Mouse (Mus musculus) splenic B cell, adult 2 months (primary cell): ENCODE data around the gene Krt16.

Experiments used
- DNase-seq: peaks from one replicate; pipeline ENCODE4 v3.0.0-alpha.2; 2011; ENCODE audit warnings: low read depth, low spot score
- H3K27me3 ChIP-seq: 2 replicates; pipeline ENCODE4 v1.6.1; 2012; ENCODE audit warnings: mild to moderate bottlenecking, low read length, moderate library complexity, mixed read lengths; ENCODE audit not compliant: control insufficient read depth, poor library complexity, insufficient read depth, severe bottlenecking
- H3K36me3 ChIP-seq: 2 replicates; pipeline ENCODE4 v1.6.1; 2012; ENCODE audit warnings: mild to moderate bottlenecking, low read length, moderate library complexity, mixed read lengths; ENCODE audit not compliant: control insufficient read depth, poor library complexity, insufficient read depth, severe bottlenecking

Krt16 gene

DNA sequence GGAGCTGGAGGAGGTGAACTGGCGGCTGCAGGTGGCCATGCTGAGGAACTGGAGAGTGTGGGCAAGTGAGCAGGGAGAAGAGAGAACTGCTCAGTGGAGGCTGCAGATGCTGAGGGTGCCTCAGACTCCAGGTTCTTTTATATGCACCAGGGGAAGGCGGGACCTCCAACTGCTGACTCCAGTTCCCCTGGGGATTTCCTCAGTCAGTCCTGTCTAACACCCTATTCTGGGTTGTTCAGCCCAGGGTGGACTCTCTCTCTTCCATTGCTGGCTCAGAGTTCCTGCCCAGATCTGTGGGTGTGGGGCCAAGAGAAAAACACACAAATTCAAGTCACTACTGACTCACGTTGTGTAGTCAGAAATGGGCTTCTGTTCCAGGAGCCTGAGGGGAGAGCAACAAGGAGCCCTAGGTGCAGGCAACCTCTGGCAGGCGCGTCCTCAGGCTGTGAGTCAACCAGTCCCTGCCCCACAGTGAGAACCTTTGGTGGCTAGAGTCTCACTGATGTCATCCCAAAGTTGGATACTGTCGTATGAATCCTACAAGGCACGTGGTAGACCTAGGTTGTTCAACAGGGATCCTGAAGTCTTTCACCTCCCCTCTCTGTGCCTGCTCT lies at the start of gene Krt16:
TSS of gene Krt16 (minus strand) at position 51 of the 614 bp plus-strand sequence.
- DNase-seq: no peak
- Histone ChIP-seq H3K27me3 (no peaks in the 10 kb centered on the region), H3K36me3 (no peaks in the 10 kb centered on the region)

DNA sequence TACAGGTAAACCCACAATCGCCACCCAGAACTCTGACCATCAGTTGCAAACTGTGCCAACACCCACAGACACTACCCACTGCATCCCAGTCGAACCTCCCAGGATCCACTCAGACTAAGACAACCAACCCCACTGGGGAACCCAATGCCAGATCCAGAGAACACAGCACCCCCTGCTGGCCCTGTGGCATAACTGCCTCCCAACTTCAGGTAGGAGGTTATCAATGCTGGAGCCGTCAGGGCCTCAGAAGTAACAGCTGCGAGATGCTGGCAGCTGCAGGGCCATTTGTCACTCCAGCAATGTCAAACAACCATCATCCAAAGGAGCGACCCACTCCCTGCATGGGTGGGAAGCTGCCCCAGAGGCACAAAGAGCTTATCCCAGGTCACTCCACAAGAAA lies 49.1 kb upstream of the Krt16 start:
- DNase-seq: peak; percentile 60
- no peaks in the 10 kb centered on the region for H3K36me3 ChIP-seq
- no peaks in the 10 kb centered on the region for H3K27me3 ChIP-seq

DNA sequence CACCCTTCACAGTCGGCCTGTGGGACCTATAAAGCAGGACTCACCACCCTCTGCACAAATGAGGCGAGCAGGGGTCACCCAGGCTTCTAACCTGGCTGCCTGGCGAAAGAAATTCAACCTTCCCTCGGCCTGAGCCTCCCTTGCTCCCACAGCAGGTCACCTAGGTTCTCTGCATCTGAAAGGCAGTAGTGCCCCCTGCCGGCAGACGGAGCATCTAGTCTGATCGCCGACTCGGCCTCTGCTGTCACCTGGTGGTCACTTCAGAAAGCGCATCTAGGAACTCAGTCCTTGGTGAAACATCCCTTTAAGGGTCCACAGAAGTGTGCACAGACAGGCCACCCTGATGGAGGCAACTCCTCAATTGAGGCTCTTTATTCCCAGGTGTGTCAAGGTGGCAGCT lies 46.6 kb upstream of the Krt16 start:
- Histone ChIP-seq H3K27me3 (no peaks in the 10 kb centered on the region), H3K36me3 (no peaks in the 10 kb centered on the region)
- DNase-seq: peak; percentile 90

DNA sequence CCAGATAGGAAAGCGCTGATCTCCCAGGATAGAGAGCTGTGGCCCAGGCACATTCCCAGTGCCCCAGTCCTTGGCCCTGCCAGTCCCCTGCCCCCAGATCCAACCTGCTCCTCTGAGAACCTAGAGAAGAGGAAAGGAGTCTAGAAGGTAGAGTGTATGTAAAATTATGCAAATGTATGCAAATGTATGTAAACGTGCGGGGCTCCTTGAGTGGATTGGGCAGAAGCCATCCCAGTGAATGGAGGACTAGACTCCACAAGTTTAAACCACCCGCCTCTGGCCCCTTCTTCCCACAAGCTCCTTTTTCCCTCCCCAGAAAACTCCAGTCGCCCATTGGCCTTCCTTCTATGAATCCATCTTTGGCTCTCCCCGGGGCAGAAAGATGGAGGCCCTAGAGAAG lies 44.2 kb upstream of the Krt16 start:
- Histone ChIP-seq H3K36me3 (no peaks in the 10 kb centered on the region), H3K27me3 (no peaks in the 10 kb centered on the region)
- DNase-seq: no peak

DNA sequence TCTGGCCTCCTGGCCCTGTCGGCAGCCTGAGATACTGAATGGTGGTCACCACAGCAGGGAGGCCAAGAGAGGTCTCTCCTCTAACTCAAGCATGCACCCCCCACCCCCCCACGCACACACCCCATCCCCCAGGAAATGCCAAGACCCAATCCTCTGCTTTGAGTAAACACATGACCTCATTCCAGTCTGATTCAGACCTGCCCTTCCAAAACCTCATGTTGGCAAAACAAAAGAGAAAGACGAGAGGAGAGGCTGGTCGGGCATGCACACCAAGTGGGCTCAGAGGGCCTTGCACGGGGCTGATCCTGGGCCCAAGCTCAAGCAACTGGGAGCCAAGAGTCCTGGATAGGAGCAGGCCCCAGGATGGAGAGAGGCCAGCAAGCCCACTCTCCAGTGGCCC lies 41.5 kb upstream of the Krt16 start:
- no peaks in the 10 kb centered on the region for H3K27me3 ChIP-seq
- H3K36me3 ChIP-seq: no peaks in the 10 kb centered on the region
- DNase-seq: no peak

DNA sequence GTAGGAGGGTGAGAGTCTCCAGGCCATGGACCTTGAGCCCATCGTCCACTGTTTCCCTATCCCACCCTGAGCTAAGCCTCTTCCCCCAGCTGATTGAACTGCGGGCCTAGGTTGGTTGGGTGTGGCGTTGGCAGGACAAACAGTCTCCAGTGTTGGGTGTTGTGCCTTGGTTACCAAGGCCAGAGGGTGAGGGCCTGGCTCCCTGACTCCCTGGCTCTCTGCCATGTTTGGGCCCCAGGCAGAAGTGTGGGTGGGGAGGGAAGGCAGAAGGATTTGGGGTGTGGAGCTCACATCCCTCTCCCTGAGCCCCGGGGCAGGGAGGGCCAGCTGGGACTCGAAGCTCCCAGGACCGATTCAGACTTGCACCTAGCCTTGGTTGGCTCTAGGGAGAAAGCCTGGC lies 40.2 kb upstream of the Krt16 start:
- no peak for DNase-seq
- Histone ChIP-seq H3K27me3 (no peaks in the 10 kb centered on the region), H3K36me3 (no peaks in the 10 kb centered on the region)

DNA sequence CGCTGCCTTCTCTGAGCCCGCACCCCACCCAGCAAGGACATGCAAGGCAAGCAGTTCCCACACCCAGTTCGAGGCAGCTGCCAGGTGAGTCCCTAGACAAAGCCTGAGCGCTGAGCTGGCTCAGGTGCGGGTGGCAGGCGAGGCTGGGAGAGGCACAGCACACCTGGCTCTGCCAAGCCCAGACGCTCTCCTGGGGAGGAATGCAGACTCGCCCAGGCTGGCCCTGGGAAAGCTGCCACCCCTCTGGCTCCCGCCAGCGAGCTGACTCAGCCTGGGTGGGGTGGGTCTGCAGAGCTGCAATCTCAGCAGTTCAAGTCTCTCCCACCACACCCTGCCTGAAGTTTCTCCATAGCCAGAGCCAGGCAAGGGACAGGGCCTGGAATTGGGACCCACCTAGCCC lies 38.3 kb upstream of the Krt16 start:
- Histone ChIP-seq H3K36me3 (no peaks in the 10 kb centered on the region), H3K27me3 (no peaks in the 10 kb centered on the region)
- no peak for DNase-seq

DNA sequence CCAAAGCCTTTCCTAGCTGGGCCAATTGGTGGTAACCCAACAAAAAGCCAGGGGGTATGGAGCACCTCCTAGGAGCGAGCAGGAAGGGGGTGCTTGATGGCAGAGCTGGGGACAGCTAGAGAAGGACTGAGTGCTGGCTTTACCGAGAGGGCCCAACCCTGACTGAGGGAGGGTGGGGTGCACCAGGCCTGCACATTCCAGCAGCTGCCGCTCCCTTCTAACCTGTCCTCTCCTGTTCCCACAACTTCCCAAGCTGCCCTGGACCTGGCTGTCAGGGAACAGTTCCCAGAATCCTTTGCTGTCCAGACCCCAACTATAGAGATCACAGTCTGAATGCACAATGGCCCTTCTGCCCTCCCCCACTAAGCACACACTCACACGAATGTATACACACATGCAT lies 36.3 kb upstream of the Krt16 start:
- no peaks in the 10 kb centered on the region for H3K27me3 ChIP-seq
- no peak for DNase-seq
- no peaks in the 10 kb centered on the region for H3K36me3 ChIP-seq

DNA sequence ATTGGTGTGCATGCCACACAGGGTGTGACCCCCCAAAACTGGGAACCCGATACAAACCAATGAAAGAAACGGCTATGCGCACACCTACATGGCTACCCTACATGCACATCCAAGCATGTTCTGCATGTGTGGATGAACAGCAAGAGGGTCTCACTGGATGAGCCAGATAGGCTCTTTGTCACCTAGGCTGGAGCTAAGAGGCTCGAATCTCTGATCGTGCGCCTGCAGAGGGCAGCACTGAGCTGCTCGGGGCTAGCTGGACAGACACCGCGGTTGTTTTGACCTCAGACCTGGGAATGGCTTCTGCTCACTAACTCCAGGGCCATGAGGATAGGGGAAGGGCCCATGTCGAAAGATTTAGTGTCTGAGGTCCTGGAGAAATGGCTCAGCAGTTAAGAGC lies 33.8 kb upstream of the Krt16 start:
- Histone ChIP-seq H3K36me3 (no peaks in the 10 kb centered on the region), H3K27me3 (no peaks in the 10 kb centered on the region)
- DNase-seq: peak; percentile 76

DNA sequence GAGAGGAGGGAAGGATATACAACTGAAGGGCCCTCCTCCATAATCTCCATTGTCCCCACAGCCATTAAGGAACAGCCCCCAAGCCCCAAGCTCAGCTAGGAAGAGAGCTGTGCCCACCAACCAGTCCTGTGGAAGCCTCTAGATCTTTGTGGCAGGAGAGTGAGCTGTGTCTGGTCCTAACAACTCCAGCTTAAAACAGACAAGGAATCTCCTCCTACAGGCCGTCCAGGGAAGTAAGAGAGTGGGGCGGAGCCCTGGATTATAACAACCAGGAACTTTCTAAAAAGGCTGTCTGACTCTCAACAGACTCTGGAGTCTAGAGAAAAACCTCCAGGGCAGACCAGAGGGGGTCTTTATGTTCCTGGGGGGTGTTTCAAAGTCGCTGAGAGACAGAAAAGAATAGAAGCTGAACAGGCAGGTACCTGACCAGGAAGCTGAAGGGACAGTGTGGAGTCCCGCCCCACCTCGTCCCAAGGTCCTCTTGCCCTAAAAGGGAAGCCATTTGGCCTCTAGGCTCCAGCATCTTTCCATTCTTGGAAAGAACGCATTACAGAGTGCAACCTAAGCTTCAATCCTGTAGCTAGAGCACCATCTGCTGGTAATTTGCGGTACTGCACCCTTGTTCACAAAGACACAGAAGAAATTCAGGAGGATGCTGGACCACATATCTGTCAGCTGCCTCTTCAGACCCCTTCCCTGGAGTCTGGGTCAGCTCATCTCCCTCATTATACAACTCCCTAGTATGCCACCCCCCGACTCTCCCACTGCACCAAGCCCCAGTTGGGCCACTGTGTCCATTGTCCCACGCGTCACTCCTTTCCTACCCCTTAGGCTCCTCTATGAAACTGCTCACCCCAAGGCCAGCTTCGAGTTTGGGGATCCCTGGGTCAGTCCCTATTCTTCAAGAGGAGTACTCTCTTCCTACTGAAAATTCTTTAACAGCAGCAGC lies 33.2 kb upstream of the Krt16 start:
- Histone ChIP-seq H3K36me3 (no peaks in the 10 kb centered on the region), H3K27me3 (no peaks in the 10 kb centered on the region)
- peak; percentile 86 for DNase-seq

DNA sequence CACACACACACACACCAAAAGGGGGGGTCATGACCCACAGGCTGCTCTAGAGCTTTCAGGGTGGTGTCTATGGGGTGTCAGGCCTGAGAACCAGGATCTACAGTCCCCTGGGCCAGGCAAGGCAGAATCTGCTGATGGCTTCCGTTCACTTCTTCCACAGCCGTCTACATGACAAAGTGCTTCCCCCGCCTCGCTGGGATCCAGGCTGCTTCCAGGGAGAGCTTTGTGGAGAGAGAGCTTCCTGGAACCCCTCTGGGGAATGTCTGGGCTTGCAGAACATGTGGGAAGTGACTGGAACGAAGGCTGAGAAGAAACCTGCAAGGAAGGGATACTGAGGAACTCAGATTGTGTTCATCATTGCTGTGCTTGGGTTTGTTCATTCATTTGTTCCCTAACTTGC lies 30.1 kb upstream of the Krt16 start:
- no peak for DNase-seq
- Histone ChIP-seq H3K36me3 (no peaks in the 10 kb centered on the region), H3K27me3 (no peaks in the 10 kb centered on the region)

DNA sequence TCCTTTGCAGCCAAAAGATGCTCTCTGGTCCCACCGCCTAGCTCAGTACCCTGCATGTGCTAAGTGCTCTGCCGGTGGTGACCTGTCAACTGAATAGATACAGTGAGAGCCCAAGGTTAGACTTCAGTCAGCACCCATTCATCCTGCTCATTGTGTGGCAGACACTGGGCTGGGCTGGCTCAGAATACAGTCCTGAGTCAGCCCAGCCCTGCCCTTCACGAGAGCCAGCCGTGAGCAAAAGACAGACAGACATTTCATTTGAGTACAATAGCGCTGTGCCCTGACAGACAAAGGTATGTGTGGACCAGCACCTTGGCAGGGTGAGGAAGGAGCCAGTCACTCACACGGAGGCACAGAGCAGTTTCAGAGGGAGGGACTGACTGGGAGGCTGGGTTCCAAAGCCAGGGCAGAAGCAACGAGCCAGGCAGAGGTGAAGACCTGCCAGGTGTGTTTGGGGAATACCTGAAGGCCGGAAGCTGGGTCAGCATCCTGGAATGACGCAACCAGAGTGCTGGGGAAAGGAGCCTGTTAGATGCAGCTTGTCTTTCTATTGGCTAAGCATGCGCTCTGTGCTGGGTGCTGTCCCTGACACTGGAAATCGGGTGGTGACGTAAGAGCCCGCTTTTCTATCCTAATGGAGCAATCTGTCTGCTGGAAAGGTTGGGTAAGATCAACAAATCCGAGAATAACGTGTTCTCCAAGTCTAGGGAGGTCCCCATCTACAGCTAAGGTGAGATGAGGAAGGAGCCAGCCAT lies 29.2 kb upstream of the Krt16 start:
- Histone ChIP-seq H3K27me3 (no peaks in the 10 kb centered on the region), H3K36me3 (no peaks in the 10 kb centered on the region)
- DNase-seq: no peak

DNA sequence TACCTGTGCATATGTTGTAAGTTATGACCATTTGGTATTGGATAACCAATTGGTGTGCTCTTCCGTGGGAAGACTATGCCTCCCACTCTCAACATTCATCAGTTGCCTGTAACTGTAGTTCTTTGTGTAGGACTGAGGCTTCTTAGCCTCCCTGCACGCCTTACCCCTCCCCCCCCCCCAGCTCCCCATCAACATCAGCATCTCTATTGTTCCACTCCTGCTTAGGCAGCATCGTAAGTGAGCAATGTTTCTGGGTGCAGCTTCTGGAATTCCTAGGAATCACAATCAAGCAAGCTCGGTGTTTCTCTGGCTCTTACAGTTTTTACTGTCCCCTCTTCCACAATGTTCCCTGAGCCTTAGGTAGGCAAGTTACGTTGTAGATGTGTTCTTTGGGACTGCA lies 26.8 kb upstream of the Krt16 start:
- no peak for DNase-seq
- Histone ChIP-seq H3K27me3 (no peaks in the 10 kb centered on the region), H3K36me3 (no peaks in the 10 kb centered on the region)

DNA sequence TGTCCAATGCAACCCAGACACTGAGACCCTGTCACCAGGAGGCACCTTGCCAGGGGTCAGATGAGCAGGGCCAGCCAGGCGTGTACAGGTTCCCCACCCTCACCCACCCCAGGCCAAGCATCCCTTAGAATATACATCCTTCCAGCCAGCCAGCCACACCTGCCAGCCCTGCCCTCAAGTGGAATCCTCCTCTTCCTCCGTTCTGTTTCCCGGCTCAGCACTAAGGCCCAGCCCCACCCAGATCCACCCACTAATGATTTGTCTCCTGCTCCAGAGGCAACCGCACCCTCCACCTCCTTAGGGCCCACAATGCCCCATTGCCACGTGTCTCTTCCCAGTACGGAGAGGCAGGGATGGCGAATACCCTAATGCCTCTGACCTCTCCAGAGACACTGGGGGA lies 26.0 kb upstream of the Krt16 start:
- no peaks in the 10 kb centered on the region for H3K27me3 ChIP-seq
- DNase-seq: no peak
- H3K36me3 ChIP-seq: no peaks in the 10 kb centered on the region

DNA sequence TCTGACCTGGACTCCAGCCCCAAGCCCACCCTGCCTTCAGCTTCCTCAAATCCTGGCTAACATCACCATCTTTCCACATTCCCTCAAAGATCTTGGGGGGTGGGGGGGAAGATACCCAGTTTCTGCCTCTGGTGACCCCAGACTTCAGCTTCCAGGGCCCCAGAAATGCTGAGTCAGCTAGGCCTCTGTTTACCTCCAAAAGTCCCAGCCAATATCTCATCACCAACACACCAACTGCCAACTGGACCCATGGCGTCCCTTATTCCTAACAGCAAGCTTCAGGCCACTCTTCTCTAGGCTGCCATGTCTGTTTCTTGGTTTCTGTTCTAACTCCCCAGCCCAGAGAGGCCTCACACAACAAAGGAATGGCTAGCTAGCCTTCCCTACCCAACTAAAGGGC lies 23.2 kb upstream of the Krt16 start:
- Histone ChIP-seq H3K36me3 (no peaks in the 10 kb centered on the region), H3K27me3 (no peaks in the 10 kb centered on the region)
- DNase-seq: no peak
